Mouse (Mus musculus): ENCODE data around the gene Olfr972.
"Not testable (repeated sequence)": the region's sequence is repeated elsewhere in the genome, so short reads cannot be mapped to it uniquely, and the experiment has no call there.

Gene Olfr972

DNA sequence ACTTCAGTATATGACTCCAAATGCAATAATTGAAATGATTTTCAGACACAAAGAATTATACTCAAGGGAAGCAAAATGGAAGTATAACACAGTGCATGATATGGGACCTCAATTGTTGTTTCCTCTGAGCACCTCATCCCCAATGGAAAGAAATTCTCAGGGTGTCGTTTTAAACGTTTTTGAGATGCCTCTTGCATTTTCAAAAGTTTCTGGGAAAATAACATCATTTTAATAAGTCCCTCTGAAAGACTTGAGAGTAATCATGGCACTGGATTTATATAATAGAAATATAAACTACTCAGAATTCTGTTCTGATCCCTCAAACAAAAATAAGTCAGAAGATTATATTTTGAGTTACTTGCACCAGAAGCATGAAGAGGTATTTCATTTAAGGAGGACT, at the start of gene Olfr972:
Olfr972 (plus strand) TSS at position 301 of the 400 bp plus-strand sequence.
- no peak for DNase-seq

DNA sequence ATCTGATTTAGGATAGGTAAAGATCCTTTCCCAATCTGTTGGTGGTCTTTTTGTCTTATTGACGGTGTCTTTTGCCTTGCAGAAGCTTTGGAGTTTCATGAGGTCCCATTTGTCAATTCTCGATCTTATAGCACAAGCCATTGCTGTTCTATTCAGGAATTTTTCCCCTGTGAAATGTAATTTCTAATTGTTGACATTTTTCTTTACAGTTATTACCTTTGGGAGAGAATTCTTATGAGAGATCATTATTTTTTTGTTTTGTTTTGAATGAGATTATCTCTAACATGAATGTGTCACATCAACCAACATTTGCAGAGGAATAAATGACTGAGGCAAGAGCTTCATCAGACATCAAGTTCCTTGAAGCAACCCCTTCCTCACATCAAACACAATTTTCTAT, 29.6 kb upstream of the Olfr972 start, which contains the start of gene Olfr971:
Olfr971 (plus strand) TSS at position 301 of the 400 bp plus-strand sequence.
- DNase-seq = not testable (repeated sequence)

DNA sequence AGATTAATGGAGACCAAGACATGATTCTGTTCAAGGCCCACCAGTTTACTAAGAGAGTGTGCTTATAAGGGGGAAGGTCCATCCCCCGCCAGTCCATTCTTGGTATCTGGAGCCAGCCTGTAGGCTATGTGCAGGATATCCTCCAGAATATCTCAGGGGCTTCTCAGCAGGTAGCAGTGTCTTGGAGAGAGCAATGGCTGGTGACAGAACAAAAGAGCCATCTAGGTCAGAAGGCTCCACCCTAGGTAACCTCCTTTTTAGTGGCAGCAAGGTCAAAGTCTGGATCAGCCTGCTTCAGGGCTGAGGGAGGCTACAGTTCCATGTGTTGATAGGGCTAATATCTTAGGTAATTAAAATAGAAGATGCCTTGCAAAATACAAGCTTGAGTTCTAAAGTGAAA, 5.8 kb downstream of the Olfr972 start:
- not testable (repeated sequence) for DNase-seq

DNA sequence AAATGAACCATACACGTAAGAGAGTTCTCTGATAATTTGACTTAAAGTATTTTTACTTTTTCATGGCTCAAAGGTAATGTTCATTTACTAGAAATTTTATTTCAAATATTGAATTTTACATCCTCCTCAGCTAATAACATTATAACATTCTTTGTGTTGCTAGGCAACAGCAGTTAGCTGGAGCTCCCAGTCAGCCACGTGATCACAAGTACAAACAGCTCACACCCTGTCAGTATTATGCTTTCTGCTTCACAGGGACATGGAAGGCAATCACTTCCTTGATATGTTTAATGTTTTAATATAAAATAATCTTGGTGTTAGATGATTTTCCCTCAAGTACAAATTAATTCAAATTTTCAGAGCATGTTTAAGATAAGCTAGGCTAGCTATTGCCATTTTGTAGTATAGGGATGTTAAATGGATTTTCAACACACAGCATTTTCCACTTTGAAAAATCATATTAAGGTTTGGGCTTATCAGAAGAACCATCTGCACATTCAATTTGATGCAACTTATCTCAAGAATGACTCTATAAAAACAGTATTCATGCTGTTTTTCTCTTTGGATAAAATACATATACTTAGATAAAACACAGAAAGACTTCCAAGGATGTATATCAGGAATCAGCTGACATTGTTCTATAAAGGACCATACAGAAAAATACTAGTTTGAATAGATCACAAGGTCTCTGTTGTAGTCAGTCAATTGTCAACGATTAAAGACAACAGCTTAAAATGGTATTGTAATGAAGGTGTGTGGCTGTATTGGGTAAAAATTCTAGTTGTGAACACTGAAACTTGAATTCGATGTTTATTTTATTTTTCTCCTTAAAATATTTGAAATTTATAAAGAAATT, 11.5 kb downstream of the Olfr972 start:
- not testable (repeated sequence) for DNase-seq

DNA sequence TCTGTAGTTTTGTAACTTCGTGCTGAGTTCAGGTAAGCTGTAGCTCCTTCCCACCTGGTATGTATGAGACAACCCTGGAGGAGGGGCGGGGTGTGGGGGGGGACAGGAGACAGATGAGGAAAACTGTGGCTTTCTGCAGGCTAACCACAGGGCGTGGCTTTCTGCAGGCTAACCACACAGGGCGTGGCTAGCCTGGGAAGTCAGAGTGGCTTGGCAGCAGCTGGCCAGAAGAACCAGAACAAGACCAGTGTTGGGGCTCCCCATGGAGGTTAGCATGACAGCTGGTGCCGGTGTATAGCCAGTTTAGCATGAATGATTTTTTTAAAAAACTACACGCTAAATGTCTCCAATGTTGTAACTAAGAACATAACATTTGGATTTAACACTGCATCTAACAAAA, 38.9 kb downstream of the Olfr972 start:
- DNase-seq = no peak

DNA sequence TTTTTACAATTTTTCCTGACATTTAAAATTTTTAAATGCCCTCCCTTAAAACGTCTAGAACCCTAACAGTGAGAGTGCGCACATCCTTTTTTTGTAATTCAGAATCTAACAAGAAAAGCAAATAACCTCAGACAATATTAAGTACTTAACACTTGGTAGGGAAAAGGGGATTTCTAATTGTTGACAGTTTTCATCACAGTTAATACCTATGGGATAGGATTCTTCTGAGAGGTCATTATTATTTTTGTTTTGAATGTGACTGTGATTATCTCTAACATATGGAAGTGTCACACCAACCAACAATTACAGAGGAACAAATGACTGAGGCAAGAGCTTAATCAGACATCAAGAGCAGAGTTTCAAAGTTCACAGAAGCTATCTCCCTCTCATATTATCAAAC, 40.8 kb downstream of the Olfr972 start, which contains the start of gene Olfr229:
Olfr229 (plus strand) TSS at position 301 of the 400 bp plus-strand sequence.
- DNase-seq = no peak

DNA sequence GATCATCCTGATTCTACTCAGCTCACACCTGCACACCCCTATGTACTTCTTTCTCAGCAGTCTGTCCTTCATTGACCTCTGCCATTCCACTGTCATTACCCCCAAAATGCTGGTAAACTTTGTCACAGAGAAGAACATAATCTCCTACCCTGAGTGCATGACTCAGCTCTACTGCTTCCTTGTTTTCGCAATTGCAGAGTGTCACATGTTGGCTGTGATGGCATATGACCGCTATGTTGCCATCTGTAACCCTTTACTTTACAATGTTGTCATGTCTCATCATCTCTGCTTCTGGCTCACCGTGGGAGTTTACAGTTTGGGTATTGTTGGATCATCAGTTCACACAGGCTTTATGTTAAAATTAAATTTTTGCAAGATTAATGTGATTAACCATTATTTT, 43.7 kb downstream of the Olfr972 start:
- DNase-seq = no peak
